ENCODE assay signal across 22 mouse cellular contexts in the genomic region with DNA sequence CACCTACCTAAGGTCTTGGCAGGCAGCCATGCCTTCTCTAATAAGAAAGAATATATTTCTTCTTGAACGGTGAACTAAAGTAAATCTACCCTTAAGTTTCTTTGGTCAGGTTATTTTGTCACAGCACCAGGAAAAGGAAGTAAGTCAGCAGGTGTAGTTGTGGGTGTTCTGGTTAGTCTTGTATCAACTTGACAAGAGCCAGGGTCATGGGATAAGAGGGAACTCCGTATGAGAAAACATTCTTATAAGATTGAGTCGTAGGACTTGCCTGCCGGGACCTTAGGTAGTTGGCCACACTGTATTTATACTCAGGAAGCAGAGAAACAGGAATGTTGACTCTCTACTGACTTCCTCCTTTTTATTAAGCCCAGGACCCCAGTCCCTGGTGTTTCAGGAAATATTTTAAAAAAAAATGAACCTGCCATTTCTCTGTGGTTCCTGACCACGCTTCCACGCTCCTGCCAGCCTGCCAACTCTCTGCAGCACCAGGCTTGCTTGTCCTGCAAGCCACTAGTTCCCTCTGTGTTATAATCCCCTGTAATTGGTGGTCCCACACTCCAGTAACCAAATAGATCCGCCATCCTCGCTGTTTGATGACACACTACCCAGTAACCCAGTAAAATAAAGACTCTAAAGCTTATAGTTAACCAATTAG. TPM values are rescaled to one million over a fixed set of nuclear protein-coding genes. Genes with fewer than 3 reads are reported as not detected.
"Had no signal": no experiment of that assay in that cellular context is flagged by ENCODE, and none has a peak within 500 bp of the region (broad histone marks: within the 10 kb centered on the region; RNA-seq: fewer than 3 reads in every experiment).

No protein-coding gene starts in this region.

- DNase-seq: kidney, adult 18-20 months; kidney, adult 9 months; kidney, postnatal 14 days; kidney, postnatal 4 days; left cerebral cortex, postnatal 4 days; liver, embryonic 13.5 days; lung, adult 2 months; lung, postnatal 36 days; thymus, adult 18-20 months; thymus, postnatal 36 days had no signal

- H3K27ac ChIP-seq: liver, embryonic 13.5 days; midbrain, embryonic 12.5 days; midbrain, embryonic 15.5 days; neural tube, embryonic 13.5 days had no signal

- H3K4me1 ChIP-seq: liver, embryonic 13.5 days; midbrain, embryonic 12.5 days; midbrain, embryonic 15.5 days; neural tube, embryonic 13.5 days had no signal

- H3K36me3 ChIP-seq: liver, embryonic 13.5 days; midbrain, embryonic 12.5 days; midbrain, embryonic 15.5 days; neural tube, embryonic 13.5 days had no signal

- H3K27me3 ChIP-seq: liver, embryonic 13.5 days; midbrain, embryonic 12.5 days; midbrain, embryonic 15.5 days; neural tube, embryonic 13.5 days had no signal

- ATAC-seq: intestine, embryonic 16.5 days; midbrain, embryonic 15.5 days had no signal

- H3K9me3 ChIP-seq: liver, embryonic 13.5 days; midbrain, embryonic 15.5 days; neural tube, embryonic 13.5 days had no signal

- H3K4me2 ChIP-seq: liver, embryonic 13.5 days; midbrain, embryonic 12.5 days; midbrain, embryonic 15.5 days; neural tube, embryonic 13.5 days had no signal

- H3K9ac ChIP-seq: liver, embryonic 13.5 days; midbrain, embryonic 12.5 days; midbrain, embryonic 15.5 days; neural tube, embryonic 13.5 days had no signal

- H3K4me3 ChIP-seq: liver, embryonic 13.5 days; midbrain, embryonic 12.5 days; midbrain, embryonic 15.5 days; myocyte; neural tube, embryonic 13.5 days had no signal

RNA-seq across cellular contexts. Expression of a gene that starts 42.2 kb away (rescaled TPM):
- total RNA-seq: liver, adult 2 months; megakaryocyte, adult 5-6 weeks; monocyte, adult 5-6 weeks had no signal
- polyA plus RNA-seq: liver, adult 2 months; liver, embryonic 13.5 days; liver, embryonic 16.5 days; myocyte had no signal

RNA-seq across cellular contexts. Expression of a gene that starts 43.3 kb away (rescaled TPM):
- total RNA-seq: layer of hippocampus, postnatal 14 days; left cerebral cortex, adult 8-10 months; left cerebral cortex, postnatal 14 days; left cerebral cortex, postnatal 4 days; megakaryocyte, adult 5-6 weeks; monocyte, adult 5-6 weeks had no signal
- polyA plus RNA-seq: intestine, embryonic 16.5 days; liver, embryonic 13.5 days; liver, embryonic 16.5 days; midbrain, embryonic 12.5 days; myocyte; neural tube, embryonic 13.5 days had no signal
